Comparison of ENCODE assay signal across 17 mouse cellular contexts in the genomic region with DNA sequence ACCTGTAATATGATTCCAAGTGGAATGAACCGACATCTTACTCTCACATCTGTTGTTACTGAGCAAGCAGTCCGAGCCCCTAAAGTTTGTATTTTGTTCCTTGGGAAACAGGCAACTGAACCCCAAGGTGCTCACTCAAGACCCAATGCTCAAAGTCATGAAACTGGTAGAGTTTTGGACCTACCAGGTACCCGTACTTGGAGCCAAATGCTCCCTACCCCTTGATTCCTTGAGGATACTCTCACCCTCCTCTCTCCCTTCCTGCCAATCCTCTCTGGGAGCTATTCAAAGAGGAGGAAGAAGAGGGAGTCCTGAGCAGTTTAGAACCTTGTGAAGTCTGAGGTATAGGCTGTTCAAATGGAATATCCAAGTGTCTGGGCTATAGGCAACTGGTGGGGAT. TPM values are rescaled to one million over a fixed set of nuclear protein-coding genes. Genes with fewer than 3 reads are reported as not detected.
DNase-seq lines count a peak whose midpoint lies in the region; ATAC-seq and TF ChIP-seq lines count a peak whose summit lies in the region.
"Had no signal": no experiment of that assay in that cellular context is flagged by ENCODE, and none has a peak within 500 bp of the region (broad histone marks: within the 10 kb centered on the region; RNA-seq: fewer than 3 reads in every experiment).

No protein-coding gene starts in this region.

- peaks cover 22% of the 10 kb centered on the region for H3K4me1 ChIP-seq in forebrain, embryonic 12.5 days
- no peaks in the 10 kb centered on the region for H3K4me1 ChIP-seq in forebrain, postnatal 0 days (ENCODE audit: insufficient read depth)
- H3K4me1 ChIP-seq in intestine, embryonic 16.5 days (ENCODE audit: control insufficient read depth, insufficient read depth, low read length): peaks cover 29% of the 10 kb centered on the region
- H3K4me1 ChIP-seq in intestine, embryonic 15.5 days (replicated peaks): peaks cover 25% of the 10 kb centered on the region
- peaks cover 75% of the 10 kb centered on the region for H3K4me1 ChIP-seq in liver, embryonic 12.5 days

- no peaks in the 10 kb centered on the region for H3K27me3 ChIP-seq in forebrain, embryonic 12.5 days
- H3K27me3 ChIP-seq in forebrain, postnatal 0 days (ENCODE audit: insufficient read depth, low read length): no peaks in the 10 kb centered on the region
- H3K27me3 ChIP-seq in intestine, embryonic 16.5 days (replicated peaks; ENCODE audit: control insufficient read depth, insufficient read depth, low read length): no peaks in the 10 kb centered on the region
- H3K27me3 ChIP-seq in intestine, embryonic 15.5 days (replicated peaks): no peaks in the 10 kb centered on the region
- H3K27me3 ChIP-seq in liver, embryonic 12.5 days (replicated peaks): no peaks in the 10 kb centered on the region
- H3K27me3 ChIP-seq: embryonic facial prominence, embryonic 12.5 days; megakaryocyte, embryonic 14.5 days; Patski had no signal

- no peaks in the 10 kb centered on the region for H3K36me3 ChIP-seq in forebrain, embryonic 12.5 days (replicated peaks)
- no peaks in the 10 kb centered on the region for H3K36me3 ChIP-seq in forebrain, postnatal 0 days (ENCODE audit: insufficient read depth)
- no peaks in the 10 kb centered on the region for H3K36me3 ChIP-seq in intestine, embryonic 16.5 days (ENCODE audit: control insufficient read depth, insufficient read depth, low read length)
- no peaks in the 10 kb centered on the region for H3K36me3 ChIP-seq in intestine, embryonic 15.5 days
- no peaks in the 10 kb centered on the region for H3K36me3 ChIP-seq in liver, embryonic 12.5 days
- H3K36me3 ChIP-seq: embryonic facial prominence, embryonic 12.5 days had no signal

- H3K4me3 ChIP-seq in forebrain, embryonic 12.5 days (replicated peaks): no peak overlapping the region
- H3K4me3 ChIP-seq in forebrain, postnatal 0 days (ENCODE audit: low read depth, low read length): no peak overlapping the region
- no peak overlapping the region for H3K4me3 ChIP-seq in intestine, embryonic 16.5 days (ENCODE audit: low read length)
- H3K4me3 ChIP-seq in intestine, embryonic 15.5 days (replicated peaks): no peak overlapping the region
- 0 out of 2 replicates have a peak overlapping the region, but pooled peaks have one; percentile 94 for H3K4me3 ChIP-seq in liver, embryonic 12.5 days
- H3K4me3 ChIP-seq: embryonic facial prominence, embryonic 12.5 days; megakaryocyte, embryonic 14.5 days had no signal

- ATAC-seq in forebrain, embryonic 12.5 days (ENCODE audit: low FRiP score): no peak
- no peak for ATAC-seq in forebrain, postnatal 0 days
- no peak for ATAC-seq in intestine, embryonic 16.5 days
- no peak for ATAC-seq in intestine, embryonic 15.5 days
- no peak for ATAC-seq in liver, embryonic 12.5 days
- ATAC-seq: Patski had no signal

- 90% methylated on average over 3 of the region's 3 CpGs for WGBS in forebrain, embryonic 12.5 days
- 82% methylated on average over 3 of the region's 3 CpGs for WGBS in forebrain, postnatal 0 days
- 84% methylated on average over 3 of the region's 3 CpGs for WGBS in intestine, embryonic 16.5 days
- 76% methylated on average over 3 of the region's 3 CpGs for WGBS in intestine, embryonic 15.5 days
- 69% methylated on average over 3 of the region's 3 CpGs for WGBS in liver, embryonic 12.5 days (ENCODE audit: insufficient replicate concordance)

- H3K27ac ChIP-seq in forebrain, embryonic 12.5 days: no peak overlapping the region
- no peak overlapping the region for H3K27ac ChIP-seq in forebrain, postnatal 0 days (ENCODE audit: low read depth, low read length)
- 0 out of 2 replicates have a peak overlapping the region, but pooled peaks have one; percentile 57 for H3K27ac ChIP-seq in intestine, embryonic 16.5 days (ENCODE audit: low read length)
- H3K27ac ChIP-seq in intestine, embryonic 15.5 days: no peak overlapping the region
- H3K27ac ChIP-seq in liver, embryonic 12.5 days: peak overlapping the region; percentile 98
- H3K27ac ChIP-seq: embryonic facial prominence, embryonic 12.5 days had no signal

- H3K9me3 ChIP-seq in forebrain, embryonic 12.5 days: no peaks in the 10 kb centered on the region
- H3K9me3 ChIP-seq in forebrain, postnatal 0 days (ENCODE audit: low read length): no peaks in the 10 kb centered on the region
- H3K9me3 ChIP-seq in intestine, embryonic 16.5 days (ENCODE audit: control insufficient read depth, low read length): no peaks in the 10 kb centered on the region
- no peaks in the 10 kb centered on the region for H3K9me3 ChIP-seq in intestine, embryonic 15.5 days
- no peaks in the 10 kb centered on the region for H3K9me3 ChIP-seq in liver, embryonic 12.5 days (replicated peaks)
- H3K9me3 ChIP-seq: embryonic facial prominence, embryonic 12.5 days; megakaryocyte, embryonic 14.5 days had no signal

- no peak for DNase-seq in forebrain, postnatal 0 days
- peak; percentile 59 for DNase-seq in ES-CJ7 (ENCODE audit: low read depth, low spot score)
- DNase-seq in spleen, postnatal 36 days (ENCODE audit: low spot score in 2 of 2): no peak
- no peak for DNase-seq in thymus, postnatal 4 days
- DNase-seq: cerebellum, adult 9-11 months; kidney, adult 18-20 months; lung, adult 2 months; thymus, adult 18-20 months had no signal

- peak overlapping the region; percentile 54; the same call in 1 of the 2 replicates for H3K4me2 ChIP-seq in forebrain, embryonic 12.5 days
- H3K4me2 ChIP-seq in forebrain, postnatal 0 days (ENCODE audit: low read depth): no peak overlapping the region
- peak overlapping the region; percentile 54 for H3K4me2 ChIP-seq in intestine, embryonic 16.5 days (ENCODE audit: low read depth, low read length)
- no peak overlapping the region for H3K4me2 ChIP-seq in intestine, embryonic 15.5 days (replicated peaks)
- peak overlapping the region; percentile 72 for H3K4me2 ChIP-seq in liver, embryonic 12.5 days

- no peak for TF ChIP-seq CTCF in forebrain, postnatal 0 days (IDR thresholded peaks at IDR 0.05; ENCODE audit: low read depth)

- H3K9ac ChIP-seq in forebrain, embryonic 12.5 days: no peak overlapping the region
- H3K9ac ChIP-seq in forebrain, postnatal 0 days: no peak overlapping the region
- H3K9ac ChIP-seq in intestine, embryonic 16.5 days (ENCODE audit: low read depth, low read length): no peak overlapping the region
- no peak overlapping the region for H3K9ac ChIP-seq in intestine, embryonic 15.5 days
- peak overlapping the region; percentile 98; the same call in 1 of the 2 replicates for H3K9ac ChIP-seq in liver, embryonic 12.5 days
- H3K9ac ChIP-seq: embryonic facial prominence, embryonic 12.5 days had no signal

RNA-seq across cellular contexts. Expression of a gene that starts 1.9 kb away (rescaled TPM):
- polyA plus RNA-seq in forebrain, embryonic 12.5 days (2016; fragmentation: Nextera tagmentation; extraction: Ambion mirVana): 79.0 and 83.1 TPM in 2 replicates
- total RNA-seq in forebrain, postnatal 0 days (2014; rRNA removed): 71.7 and 83.2 TPM in 2 replicates
- 90.8 and 97.9 TPM in 2 replicates for polyA plus RNA-seq in forebrain, postnatal 0 days (2015; fragmentation: Nextera tagmentation; extraction: Ambion mirVana)
- polyA plus RNA-seq in intestine, embryonic 16.5 days (2015; fragmentation: Nextera tagmentation; extraction: Ambion mirVana): 73.9 and 80.4 TPM in 2 replicates
- 86.1 and 94.2 TPM in 2 replicates for polyA plus RNA-seq in intestine, embryonic 15.5 days (2015; fragmentation: Nextera tagmentation; extraction: Ambion mirVana)
- polyA plus RNA-seq in liver, embryonic 12.5 days (2016; fragmentation: Nextera tagmentation; extraction: Ambion mirVana): 32.8 and 36.9 TPM in 2 replicates

RNA-seq across cellular contexts. Expression of a gene that starts 11.5 kb away (rescaled TPM):
- 160 and 166 TPM in 2 replicates for polyA plus RNA-seq in forebrain, embryonic 12.5 days (2016; fragmentation: Nextera tagmentation; extraction: Ambion mirVana)
- 131 and 146 TPM in 2 replicates for total RNA-seq in forebrain, postnatal 0 days (2014; rRNA removed)
- polyA plus RNA-seq in forebrain, postnatal 0 days (2015; fragmentation: Nextera tagmentation; extraction: Ambion mirVana): 169 and 184 TPM in 2 replicates
- polyA plus RNA-seq in intestine, embryonic 16.5 days (2015; fragmentation: Nextera tagmentation; extraction: Ambion mirVana): 183 and 196 TPM in 2 replicates
- 189 and 197 TPM in 2 replicates for polyA plus RNA-seq in intestine, embryonic 15.5 days (2015; fragmentation: Nextera tagmentation; extraction: Ambion mirVana)
- 139 and 145 TPM in 2 replicates for polyA plus RNA-seq in liver, embryonic 12.5 days (2016; fragmentation: Nextera tagmentation; extraction: Ambion mirVana)

RNA-seq across cellular contexts. Expression of a gene that starts 18.5 kb away (rescaled TPM):
- not detected in 2 replicates for polyA plus RNA-seq in forebrain, embryonic 12.5 days (2016; fragmentation: Nextera tagmentation; extraction: Ambion mirVana)
- not detected in 2 replicates for total RNA-seq in forebrain, postnatal 0 days (2014; rRNA removed)
- polyA plus RNA-seq in forebrain, postnatal 0 days (2015; fragmentation: Nextera tagmentation; extraction: Ambion mirVana): not detected in 2 replicates
- polyA plus RNA-seq in intestine, embryonic 16.5 days (2015; fragmentation: Nextera tagmentation; extraction: Ambion mirVana): not detected in 2 replicates
- polyA plus RNA-seq in intestine, embryonic 15.5 days (2015; fragmentation: Nextera tagmentation; extraction: Ambion mirVana): not detected in 2 replicates
- polyA plus RNA-seq in liver, embryonic 12.5 days (2016; fragmentation: Nextera tagmentation; extraction: Ambion mirVana): not detected in 2 replicates
- total RNA-seq: gastrocnemius, adult 18-20 months had no signal
- polyA plus RNA-seq: embryonic facial prominence, embryonic 12.5 days; lung, adult 2 months; neural tube, embryonic 14.5 days had no signal

RNA-seq across cellular contexts. Expression of a gene that starts 56.9 kb away (rescaled TPM):
- 5.6 and 6.3 TPM in 2 replicates for polyA plus RNA-seq in forebrain, embryonic 12.5 days (2016; fragmentation: Nextera tagmentation; extraction: Ambion mirVana)
- total RNA-seq in forebrain, postnatal 0 days (2014; rRNA removed): 4.3 and 5.8 TPM in 2 replicates
- polyA plus RNA-seq in forebrain, postnatal 0 days (2015; fragmentation: Nextera tagmentation; extraction: Ambion mirVana): 3.3 and 4.8 TPM in 2 replicates
- polyA plus RNA-seq in intestine, embryonic 16.5 days (2015; fragmentation: Nextera tagmentation; extraction: Ambion mirVana): 2.6 and 3.1 TPM in 2 replicates
- 2.9 and 3.5 TPM in 2 replicates for polyA plus RNA-seq in intestine, embryonic 15.5 days (2015; fragmentation: Nextera tagmentation; extraction: Ambion mirVana)
- 1.2 TPM in 2 replicates for polyA plus RNA-seq in liver, embryonic 12.5 days (2016; fragmentation: Nextera tagmentation; extraction: Ambion mirVana)

Comparison
In these comparisons a context has a peak if more than half of its experiments do, and no peak if none do; other contexts are left out.
1. H3K27ac ChIP-seq: peak in intestine, embryonic 16.5 days (single experiment) and liver, embryonic 12.5 days (single experiment); none in forebrain, embryonic 12.5 days (single experiment), forebrain, postnatal 0 days (single experiment) and intestine, embryonic 15.5 days (single experiment).
2. H3K4me2 ChIP-seq: peak in forebrain, embryonic 12.5 days (single experiment), intestine, embryonic 16.5 days (single experiment) and liver, embryonic 12.5 days (single experiment); none in forebrain, postnatal 0 days (single experiment) and intestine, embryonic 15.5 days (single experiment).